Comparison of ENCODE assay signal across 25 mouse cellular contexts in the genomic region with DNA sequence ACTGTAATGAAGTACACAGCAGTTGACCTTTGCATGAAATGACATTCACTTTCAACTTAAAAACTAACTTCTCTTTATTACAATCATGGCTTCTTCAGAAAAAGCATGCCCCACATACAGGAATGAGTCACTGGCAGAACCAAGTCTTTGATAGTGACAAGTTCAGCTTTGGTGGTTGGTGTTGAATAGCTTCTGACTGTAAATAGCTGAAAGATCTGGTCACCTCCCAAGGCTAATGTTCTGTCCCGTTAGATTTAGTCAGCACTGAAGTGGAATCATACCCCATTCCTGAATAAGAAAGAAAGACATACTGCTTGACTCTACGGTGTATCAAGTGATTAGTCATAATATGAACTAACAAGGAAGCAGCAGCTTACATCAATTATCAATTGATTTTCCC.
"Had no signal": no experiment of that assay in that cellular context is flagged by ENCODE, and none has a peak within 500 bp of the region (broad histone marks: within the 10 kb centered on the region; RNA-seq: fewer than 3 reads in every experiment).

No protein-coding gene starts in this region.

- H3K9ac ChIP-seq: heart, embryonic 13.5 days; heart, embryonic 15.5 days; hindbrain, embryonic 13.5 days; hindbrain, embryonic 15.5 days; kidney, embryonic 15.5 days; limb, embryonic 12.5 days had no signal

- H3K36me3 ChIP-seq: heart, embryonic 13.5 days; heart, embryonic 15.5 days; hindbrain, embryonic 13.5 days; hindbrain, embryonic 15.5 days; kidney, embryonic 15.5 days; limb, embryonic 10.5 days; limb, embryonic 12.5 days had no signal

- H3K27ac ChIP-seq: heart, adult 2 months; heart, embryonic 13.5 days; heart, embryonic 15.5 days; hindbrain, embryonic 13.5 days; hindbrain, embryonic 15.5 days; hindbrain, postnatal 0 days; kidney, embryonic 15.5 days; kidney, postnatal 0 days; limb, embryonic 10.5 days; limb, embryonic 12.5 days had no signal

- DNase-seq: gastrocnemius, postnatal 14 days; gastrocnemius, postnatal 36 days; heart, adult 11 months; heart, adult 2 months; heart, postnatal 14 days; heart, postnatal 36 days; kidney, adult 11 months; kidney, adult 2 months; kidney, postnatal 14 days; kidney, postnatal 36 days; layer of hippocampus, adult 9-11 months; layer of hippocampus, postnatal 36 days; liver had no signal

- H3K4me2 ChIP-seq: heart, embryonic 11.5 days; heart, embryonic 13.5 days; heart, embryonic 15.5 days; hindbrain, embryonic 13.5 days; hindbrain, embryonic 15.5 days; kidney, embryonic 15.5 days; limb, embryonic 12.5 days; liver, embryonic 11.5 days had no signal

- H3K27me3 ChIP-seq: heart, embryonic 13.5 days; heart, embryonic 15.5 days; hindbrain, embryonic 13.5 days; hindbrain, embryonic 15.5 days; kidney, embryonic 15.5 days; limb, embryonic 12.5 days had no signal

- H3K4me3 ChIP-seq: heart, adult 2 months; heart, embryonic 13.5 days; heart, embryonic 15.5 days; hindbrain, embryonic 13.5 days; hindbrain, embryonic 15.5 days; kidney, embryonic 15.5 days; limb, embryonic 10.5 days; limb, embryonic 12.5 days had no signal

- ATAC-seq: hindbrain, postnatal 0 days; intestine, embryonic 16.5 days had no signal

- H3K9me3 ChIP-seq: heart, embryonic 13.5 days; heart, embryonic 15.5 days; hindbrain, embryonic 13.5 days; hindbrain, embryonic 15.5 days; kidney, embryonic 15.5 days; limb, embryonic 10.5 days; limb, embryonic 12.5 days had no signal

- H3K4me1 ChIP-seq: heart, embryonic 13.5 days; heart, embryonic 15.5 days; hindbrain, embryonic 13.5 days; kidney, embryonic 15.5 days; limb, embryonic 10.5 days; limb, embryonic 12.5 days had no signal
